Mouse (Mus musculus) cerebellum, adult 2 months (tissue): ENCODE data around the gene 1500011B03Rik.

Experiments used
- CTCF ChIP-seq: fragments of 200-500 bp; IDR thresholded peaks from 2 replicates; pipeline ENCODE4 v1.5.1; 2011; ENCODE audit warnings: low read depth, mild to moderate bottlenecking, control low read depth, low read length, moderate library complexity, borderline replicate concordance; ENCODE audit not compliant: insufficient read depth
- POLR2A ChIP-seq: fragments of 200-500 bp; IDR thresholded peaks from 2 replicates; pipeline ENCODE4 v1.6.1; 2011; ENCODE audit warnings: low read length, control low read depth, borderline replicate concordance; ENCODE audit not compliant: insufficient read depth

- TF ChIP-seq CTCF (no peak), POLR2A (no peak)
These were observed 28.4 kb upstream of the 1500011B03Rik start for GRCm38 (mm10) chr5:114851565-114852236.
